Mouse (Mus musculus): ENCODE results near the gene Eif2b4. TPM values are rescaled to one million over a fixed set of nuclear protein-coding genes. Genes with fewer than 3 reads are reported as not detected.

Gene Eif2b4
- 44.4 and 45.0 TPM in 2 replicates for polyA plus RNA-seq (2015; fragmentation: Nextera tagmentation; extraction: Ambion mirVana)

GRCm38 (mm10) chr5:31192939-31193630 is at the start of gene Eif2b4, which contains the start of gene Snx17:
TSS of gene Eif2b4 (minus strand) at chr5:31193430.
TSS of gene Snx17 (plus strand) at chr5:31193227.
- H3K27me3 ChIP-seq (replicated peaks; ENCODE audit: insufficient read depth, low read length) = no peaks in the 10 kb centered on the region
- no peaks in the 10 kb centered on the region; the same call in 1 of the 2 replicates for H3K4me1 ChIP-seq (ENCODE audit: insufficient read depth, low read depth, low read length)
- WGBS = under 1% methylated on average over 48 of the region's 48 CpGs
- peak within 1 kb of the TSS; percentile 90 for H3K27ac ChIP-seq (ENCODE audit: low read length)
- DNase-seq (ENCODE audit: low spot score) (peak; percentile 98), ATAC-seq (peak; percentile 98)
- peak within 1 kb of the TSS; percentile 69 for H3K4me2 ChIP-seq (replicated peaks; ENCODE audit: low read depth, low read length)
- H3K36me3 ChIP-seq (ENCODE audit: insufficient read depth, low read length) = peaks cover 38% of the 10 kb centered on the region
- peak within 1 kb of the TSS; percentile 77 for H3K4me3 ChIP-seq (ENCODE audit: low read depth, low read length)
- TF ChIP-seq CTCF (IDR thresholded peaks at IDR 0.05) = peak; percentile 79
- no peak for TF ChIP-seq EP300 (IDR thresholded peaks at IDR 0.05)
- H3K9ac ChIP-seq (replicated peaks; ENCODE audit: low read depth) = peak within 1 kb of the TSS; percentile 81
- no peaks in the 10 kb centered on the region for H3K9me3 ChIP-seq (ENCODE audit: low read length)

- H3K9me3 ChIP-seq (ENCODE audit: low read length) = no peaks in the 10 kb centered on the region
- DNase-seq (ENCODE audit: low spot score) (no peak), ATAC-seq (no peak)
- H3K4me1 ChIP-seq (ENCODE audit: insufficient read depth, low read depth, low read length) = no peaks in the 10 kb centered on the region
- H3K4me3 ChIP-seq (ENCODE audit: low read depth, low read length) = peak overlapping the region; percentile 98
- WGBS = 19% methylated on average over 10 of the region's 10 CpGs
- TF ChIP-seq EP300 (IDR thresholded peaks at IDR 0.05) = no peak
- TF ChIP-seq CTCF (IDR thresholded peaks at IDR 0.05) = no peak
- H3K27me3 ChIP-seq (replicated peaks; ENCODE audit: insufficient read depth, low read length) = no peaks in the 10 kb centered on the region
- H3K9ac ChIP-seq (replicated peaks; ENCODE audit: low read depth) = no peak overlapping the region
- H3K27ac ChIP-seq (ENCODE audit: low read length) = no peak overlapping the region
- H3K4me2 ChIP-seq (replicated peaks; ENCODE audit: low read depth, low read length) = peak overlapping the region; percentile 74
- peaks cover 19% of the 10 kb centered on the region; the same call in 1 of the 2 replicates for H3K36me3 ChIP-seq (ENCODE audit: insufficient read depth, low read length)
Observed at GRCm38 (mm10) chr5:31242191-31242590, 49.0 kb upstream of the Eif2b4 start.

- H3K4me3 ChIP-seq (ENCODE audit: low read depth, low read length) = peak overlapping the region; percentile 98
- peaks cover 15% of the 10 kb centered on the region; the same call in 1 of the 2 replicates for H3K36me3 ChIP-seq (ENCODE audit: insufficient read depth, low read length)
- WGBS = 2% methylated on average over 12 of the region's 13 CpGs
Observed at GRCm38 (mm10) chr5:31241522-31242034, 48.3 kb upstream of the Eif2b4 start.

GRCm38 (mm10) chr5:31240637-31241521 is 47.6 kb upstream of the Eif2b4 start, which contains the start of the genes Nrbp1 and Gm9970:
TSS of gene Nrbp1 (plus strand) at chr5:31240864.
TSS of gene Gm9970 (minus strand) at chr5:31241232.
- DNase-seq (ENCODE audit: low spot score) (peak; percentile 99), ATAC-seq (peak; percentile 99)
- Histone ChIP-seq H3K9ac (replicated peaks; ENCODE audit: low read depth) (peak within 1 kb of the TSS; percentile 97), H3K27me3 (replicated peaks; ENCODE audit: insufficient read depth, low read length) (no peaks in the 10 kb centered on the region), H3K4me2 (replicated peaks; ENCODE audit: low read depth, low read length) (peak within 1 kb of the TSS; percentile 74), H3K4me3 (ENCODE audit: low read depth, low read length) (peak within 1 kb of the TSS; percentile 98), H3K9me3 (ENCODE audit: low read length) (no peaks in the 10 kb centered on the region), H3K27ac (ENCODE audit: low read length) (peak within 1 kb of the TSS; percentile 99), H3K4me1 (ENCODE audit: insufficient read depth, low read depth, low read length) (no peaks in the 10 kb centered on the region), H3K36me3 (ENCODE audit: insufficient read depth, low read length) (peaks cover 8% of the 10 kb centered on the region; the same call in 1 of the 2 replicates)
- WGBS = 3% methylated on average over 42 of the region's 103 CpGs
- TF ChIP-seq CTCF (IDR thresholded peaks at IDR 0.05) (no peak), EP300 (IDR thresholded peaks at IDR 0.05) (no peak)

More at GRCm38 (mm10) chr5:31241522-31242034, 48.3 kb upstream of the Eif2b4 start:
- peak overlapping the region; percentile 74 for H3K4me2 ChIP-seq (replicated peaks; ENCODE audit: low read depth, low read length)
- no peaks in the 10 kb centered on the region for H3K9me3 ChIP-seq (ENCODE audit: low read length)
- H3K4me1 ChIP-seq (ENCODE audit: insufficient read depth, low read depth, low read length) = no peaks in the 10 kb centered on the region
- H3K27ac ChIP-seq (ENCODE audit: low read length) = peak overlapping the region; percentile 99
- DNase-seq (ENCODE audit: low spot score) = no peak
- no peaks in the 10 kb centered on the region for H3K27me3 ChIP-seq (replicated peaks; ENCODE audit: insufficient read depth, low read length)
- peak overlapping the region; percentile 97 for H3K9ac ChIP-seq (replicated peaks; ENCODE audit: low read depth)
- no peak for ATAC-seq
- TF ChIP-seq CTCF (IDR thresholded peaks at IDR 0.05) (no peak), EP300 (IDR thresholded peaks at IDR 0.05) (no peak)

- Histone ChIP-seq H3K4me2 (replicated peaks; ENCODE audit: low read depth, low read length) (no peak overlapping the region), H3K27ac (ENCODE audit: low read length) (no peak overlapping the region), H3K36me3 (ENCODE audit: insufficient read depth, low read length) (no peaks in the 10 kb centered on the region), H3K9ac (replicated peaks; ENCODE audit: low read depth) (no peak overlapping the region), H3K9me3 (ENCODE audit: low read length) (no peaks in the 10 kb centered on the region), H3K4me1 (ENCODE audit: insufficient read depth, low read depth, low read length) (no peaks in the 10 kb centered on the region), H3K27me3 (replicated peaks; ENCODE audit: insufficient read depth, low read length) (no peaks in the 10 kb centered on the region), H3K4me3 (ENCODE audit: low read depth, low read length) (no peak overlapping the region)
- 67% methylated on average over 1 of the region's 1 CpGs for WGBS
- no peak for TF ChIP-seq EP300 (IDR thresholded peaks at IDR 0.05)
- TF ChIP-seq CTCF (IDR thresholded peaks at IDR 0.05) = no peak
- no peak for DNase-seq (ENCODE audit: low spot score)
- ATAC-seq = no peak
Observed at GRCm38 (mm10) chr5:31226641-31227040, 33.4 kb upstream of the Eif2b4 start.

All from lung, postnatal 0 days (tissue).